Mouse (Mus musculus) left cerebral cortex, adult 18-20 months (tissue): Measurements from ENCODE around the gene Tctex1d1. TPM values are rescaled to one million over a fixed set of nuclear protein-coding genes. Genes with fewer than 3 reads are reported as not detected.

Experiments
- DNase-seq, 2 experiments: peaks; one replicate each; pipeline ENCODE4 v3.0.0; 2021 to 2022; ENCODE audit warnings: low spot score in 2 of 2, mixed read lengths in 1 of 2
- long read RNA-seq, 2 experiments: library from polyadenylated mRNA; stranded (forward); transcript quantifications; one replicate each; pipeline ENCODE4 v2.0.0; 2021
- total RNA-seq, 2 experiments: library from RNA; stranded (reverse); gene quantifications; 2 replicates each; pipeline ENCODE4 v1.2.3; 2021

Tctex1d1 gene
- total RNA-seq: under 1 TPM in 1 of 2 experiments, not detected in 1; 0.42 TPM
- long read RNA-seq, experiment 1: 0 reads
- long read RNA-seq, experiment 2: 0 reads

- DNase-seq: peak in 1 of 2 experiments; percentile 23
These were observed at the start of gene Tctex1d1 for GRCm38 (mm10) chr4:102978440-102978839. Gene Tctex1d1 (plus strand): TSS chr4:102978606.

- no peak for DNase-seq
These were observed 48.9 kb upstream of the Tctex1d1 start for GRCm38 (mm10) chr4:102929491-102929890.

- peak; percentile 11 to 42 for DNase-seq
These were observed 47.7 kb upstream of the Tctex1d1 start for GRCm38 (mm10) chr4:102930679-102931078.

- DNase-seq: peak in 1 of 2 experiments; percentile 12
These were observed 38.1 kb upstream of the Tctex1d1 start for GRCm38 (mm10) chr4:102940266-102940665.

- peak in 1 of 2 experiments; percentile 25 for DNase-seq
These were observed 37.7 kb upstream of the Tctex1d1 start for GRCm38 (mm10) chr4:102940738-102941137.

GRCm38 (mm10) chr4:102944325-102944724, 34.1 kb upstream of the Tctex1d1 start:
- no peak for DNase-seq

GRCm38 (mm10) chr4:102952476-102952875, 25.9 kb upstream of the Tctex1d1 start:
- DNase-seq: peak in 1 of 2 experiments; percentile 35

- DNase-seq: no peak
These were observed 23.0 kb upstream of the Tctex1d1 start for GRCm38 (mm10) chr4:102955294-102955956.

GRCm38 (mm10) chr4:102959409-102959808, 19.0 kb upstream of the Tctex1d1 start:
- DNase-seq: no peak

GRCm38 (mm10) chr4:102964174-102964573, 14.2 kb upstream of the Tctex1d1 start:
- DNase-seq: no peak

- no peak for DNase-seq
These were observed 10.6 kb upstream of the Tctex1d1 start for GRCm38 (mm10) chr4:102967811-102968210.

GRCm38 (mm10) chr4:102969599-102969998, 8.8 kb upstream of the Tctex1d1 start:
- DNase-seq: no peak

- DNase-seq: no peak
These were observed 7.2 kb upstream of the Tctex1d1 start for GRCm38 (mm10) chr4:102971159-102971558.

GRCm38 (mm10) chr4:102972071-102972470, 6.3 kb upstream of the Tctex1d1 start:
- DNase-seq: no peak

- DNase-seq: no peak
These were observed 4.2 kb upstream of the Tctex1d1 start for GRCm38 (mm10) chr4:102974172-102974571.

- DNase-seq: no peak
These were observed 1.8 kb upstream of the Tctex1d1 start for GRCm38 (mm10) chr4:102976290-102977275.

GRCm38 (mm10) chr4:102977778-102978321, 556 bp upstream of the Tctex1d1 start:
- DNase-seq: no peak

GRCm38 (mm10) chr4:102979385-102979784, 979 bp downstream of the Tctex1d1 start:
- no peak for DNase-seq

GRCm38 (mm10) chr4:102981709-102982108, 3.3 kb downstream of the Tctex1d1 start:
- DNase-seq: no peak

- no peak for DNase-seq
These were observed 7.8 kb downstream of the Tctex1d1 start for GRCm38 (mm10) chr4:102986173-102986572.

GRCm38 (mm10) chr4:102986917-102987316, 8.5 kb downstream of the Tctex1d1 start:
- peak; percentile 51 to 61 for DNase-seq

- no peak for DNase-seq
These were observed 8.9 kb downstream of the Tctex1d1 start for GRCm38 (mm10) chr4:102987325-102987724.
